Mouse (Mus musculus): ENCODE measurements at regions not wholly inside any gene's neighbourhood (a gene's known extent, or its start where the extent isn't known, plus 50 kb on each side); places are given as distances from the start of the nearest gene placed in this dataset.

- no peak overlapping the region for H3K9ac ChIP-seq (replicated peaks; ENCODE audit: low read depth, low read length)
- H3K4me2 ChIP-seq (ENCODE audit: low read depth, low read length): no peak overlapping the region
- H3K4me3 ChIP-seq (ENCODE audit: low read depth, low read length): no peak overlapping the region
- no peak for ATAC-seq (ENCODE audit: low read depth)
- WGBS: 75% methylated on average over 4 of the region's 4 CpGs
- no peaks in the 10 kb centered on the region for H3K4me1 ChIP-seq (ENCODE audit: control insufficient read depth, insufficient read depth, low read length)
- no peaks in the 10 kb centered on the region for H3K36me3 ChIP-seq (ENCODE audit: control insufficient read depth, insufficient read depth, low read length)
- H3K27ac ChIP-seq (ENCODE audit: low read depth, low read length): no peak overlapping the region
- H3K27me3 ChIP-seq (ENCODE audit: control insufficient read depth, insufficient read depth, low read length): no peaks in the 10 kb centered on the region
- H3K9me3 ChIP-seq (ENCODE audit: control insufficient read depth, low read length): no peaks in the 10 kb centered on the region
These were observed 105.3 kb upstream of the Kitl start for GRCm38 (mm10) chr10:99910011-99910723.

- WGBS: 63% methylated on average over 4 of the region's 4 CpGs
- Histone ChIP-seq H3K27me3 (ENCODE audit: control insufficient read depth, insufficient read depth, low read length) (no peaks in the 10 kb centered on the region), H3K9ac (replicated peaks; ENCODE audit: low read depth, low read length) (no peak overlapping the region), H3K36me3 (ENCODE audit: control insufficient read depth, insufficient read depth, low read length) (no peaks in the 10 kb centered on the region), H3K4me2 (ENCODE audit: low read depth, low read length) (no peak overlapping the region), H3K4me3 (ENCODE audit: low read depth, low read length) (no peak overlapping the region), H3K27ac (ENCODE audit: low read depth, low read length) (no peak overlapping the region), H3K4me1 (ENCODE audit: control insufficient read depth, insufficient read depth, low read length) (no peaks in the 10 kb centered on the region), H3K9me3 (ENCODE audit: control insufficient read depth, low read length) (no peaks in the 10 kb centered on the region)
- ATAC-seq (ENCODE audit: low read depth): no peak
These were observed 107.4 kb upstream of the Kitl start for GRCm38 (mm10) chr10:99908044-99908443.

- Histone ChIP-seq H3K4me3 (ENCODE audit: low read depth, low read length) (no peak overlapping the region), H3K4me1 (ENCODE audit: control insufficient read depth, insufficient read depth, low read length) (no peaks in the 10 kb centered on the region), H3K36me3 (ENCODE audit: control insufficient read depth, insufficient read depth, low read length) (no peaks in the 10 kb centered on the region), H3K4me2 (ENCODE audit: low read depth, low read length) (no peak overlapping the region), H3K9ac (replicated peaks; ENCODE audit: low read depth, low read length) (no peak overlapping the region), H3K27me3 (ENCODE audit: control insufficient read depth, insufficient read depth, low read length) (no peaks in the 10 kb centered on the region), H3K27ac (ENCODE audit: low read depth, low read length) (no peak overlapping the region), H3K9me3 (ENCODE audit: control insufficient read depth, low read length) (no peaks in the 10 kb centered on the region)
- 89% methylated on average over 6 of the region's 6 CpGs for WGBS
- no peak for ATAC-seq (ENCODE audit: low read depth)
These were observed 108.5 kb upstream of the Kitl start for GRCm38 (mm10) chr10:99906778-99907435.

GRCm38 (mm10) chr10:99902280-99903231 is 112.9 kb upstream of the Kitl start:
- Histone ChIP-seq H3K4me1 (ENCODE audit: control insufficient read depth, insufficient read depth, low read length) (no peaks in the 10 kb centered on the region), H3K36me3 (ENCODE audit: control insufficient read depth, insufficient read depth, low read length) (no peaks in the 10 kb centered on the region), H3K4me2 (ENCODE audit: low read depth, low read length) (no peak overlapping the region), H3K9ac (replicated peaks; ENCODE audit: low read depth, low read length) (no peak overlapping the region), H3K9me3 (ENCODE audit: control insufficient read depth, low read length) (no peaks in the 10 kb centered on the region), H3K4me3 (ENCODE audit: low read depth, low read length) (no peak overlapping the region), H3K27me3 (ENCODE audit: control insufficient read depth, insufficient read depth, low read length) (no peaks in the 10 kb centered on the region), H3K27ac (ENCODE audit: low read depth, low read length) (no peak overlapping the region)
- ATAC-seq (ENCODE audit: low read depth): no peak
- WGBS: 68% methylated on average over 9 of the region's 9 CpGs

- no peak overlapping the region for H3K4me2 ChIP-seq (ENCODE audit: low read depth, low read length)
These were observed 114.2 kb upstream of the Kitl start for GRCm38 (mm10) chr10:99900955-99901835.

GRCm38 (mm10) chr10:99893999-99894398 is 121.4 kb upstream of the Kitl start:
- Histone ChIP-seq H3K27me3 (ENCODE audit: control insufficient read depth, insufficient read depth, low read length) (no peaks in the 10 kb centered on the region), H3K4me3 (ENCODE audit: low read depth, low read length) (no peak overlapping the region), H3K36me3 (ENCODE audit: control insufficient read depth, insufficient read depth, low read length) (no peaks in the 10 kb centered on the region), H3K9me3 (ENCODE audit: control insufficient read depth, low read length) (no peaks in the 10 kb centered on the region), H3K9ac (replicated peaks; ENCODE audit: low read depth, low read length) (no peak overlapping the region), H3K4me2 (ENCODE audit: low read depth, low read length) (no peak overlapping the region), H3K4me1 (ENCODE audit: control insufficient read depth, insufficient read depth, low read length) (no peaks in the 10 kb centered on the region), H3K27ac (ENCODE audit: low read depth, low read length) (no peak overlapping the region)
- no peak for ATAC-seq (ENCODE audit: low read depth)
- WGBS: 8% methylated on average over 3 of the region's 3 CpGs

More at GRCm38 (mm10) chr10:99900955-99901835, 114.2 kb upstream of the Kitl start:
- Histone ChIP-seq H3K27ac (ENCODE audit: low read depth, low read length) (no peak overlapping the region), H3K4me3 (ENCODE audit: low read depth, low read length) (no peak overlapping the region), H3K9me3 (ENCODE audit: control insufficient read depth, low read length) (no peaks in the 10 kb centered on the region), H3K36me3 (ENCODE audit: control insufficient read depth, insufficient read depth, low read length) (no peaks in the 10 kb centered on the region), H3K27me3 (ENCODE audit: control insufficient read depth, insufficient read depth, low read length) (no peaks in the 10 kb centered on the region), H3K4me1 (ENCODE audit: control insufficient read depth, insufficient read depth, low read length) (no peaks in the 10 kb centered on the region), H3K9ac (replicated peaks; ENCODE audit: low read depth, low read length) (no peak overlapping the region)
- no peak for ATAC-seq (ENCODE audit: low read depth)
- 48% methylated on average over 8 of the region's 8 CpGs for WGBS

GRCm38 (mm10) chr10:99891899-99892298 is 123.5 kb upstream of the Kitl start:
- Histone ChIP-seq H3K4me3 (ENCODE audit: low read depth, low read length) (no peak overlapping the region), H3K27ac (ENCODE audit: low read depth, low read length) (no peak overlapping the region), H3K9me3 (ENCODE audit: control insufficient read depth, low read length) (no peaks in the 10 kb centered on the region), H3K36me3 (ENCODE audit: control insufficient read depth, insufficient read depth, low read length) (no peaks in the 10 kb centered on the region), H3K9ac (replicated peaks; ENCODE audit: low read depth, low read length) (no peak overlapping the region), H3K27me3 (ENCODE audit: control insufficient read depth, insufficient read depth, low read length) (no peaks in the 10 kb centered on the region), H3K4me2 (ENCODE audit: low read depth, low read length) (no peak overlapping the region), H3K4me1 (ENCODE audit: control insufficient read depth, insufficient read depth, low read length) (no peaks in the 10 kb centered on the region)
- no peak for ATAC-seq (ENCODE audit: low read depth)
- WGBS: 85% methylated on average over 3 of the region's 3 CpGs

- 94% methylated on average over 2 of the region's 2 CpGs for WGBS
- Histone ChIP-seq H3K27me3 (ENCODE audit: control insufficient read depth, insufficient read depth, low read length) (no peaks in the 10 kb centered on the region), H3K4me1 (ENCODE audit: control insufficient read depth, insufficient read depth, low read length) (no peaks in the 10 kb centered on the region), H3K36me3 (ENCODE audit: control insufficient read depth, insufficient read depth, low read length) (no peaks in the 10 kb centered on the region), H3K9ac (replicated peaks; ENCODE audit: low read depth, low read length) (no peak overlapping the region), H3K9me3 (ENCODE audit: control insufficient read depth, low read length) (no peaks in the 10 kb centered on the region), H3K4me3 (ENCODE audit: low read depth, low read length) (no peak overlapping the region), H3K27ac (ENCODE audit: low read depth, low read length) (no peak overlapping the region), H3K4me2 (ENCODE audit: low read depth, low read length) (no peak overlapping the region)
- ATAC-seq (ENCODE audit: low read depth): no peak
These were observed 122.4 kb upstream of the Csl start for GRCm38 (mm10) chr10:99881901-99882300.

Data from neural tube, embryonic 14.5 days (tissue).